Mouse (Mus musculus) liver, postnatal 0 days (tissue): ENCODE results near the gene Pappa2.

Source experiments
- CTCF ChIP-seq: sonication (generic); IDR thresholded peaks from 2 replicates; pipeline ENCODE4 v1.5.1; 2016; ENCODE audit warnings: antibody characterized with exemption, low read depth
- EP300 ChIP-seq: IDR thresholded peaks from 2 replicates; pipeline ENCODE4 v1.6.1; 2016; ENCODE audit warnings: antibody characterized with exemption, low read depth, mild to moderate bottlenecking

DNA sequence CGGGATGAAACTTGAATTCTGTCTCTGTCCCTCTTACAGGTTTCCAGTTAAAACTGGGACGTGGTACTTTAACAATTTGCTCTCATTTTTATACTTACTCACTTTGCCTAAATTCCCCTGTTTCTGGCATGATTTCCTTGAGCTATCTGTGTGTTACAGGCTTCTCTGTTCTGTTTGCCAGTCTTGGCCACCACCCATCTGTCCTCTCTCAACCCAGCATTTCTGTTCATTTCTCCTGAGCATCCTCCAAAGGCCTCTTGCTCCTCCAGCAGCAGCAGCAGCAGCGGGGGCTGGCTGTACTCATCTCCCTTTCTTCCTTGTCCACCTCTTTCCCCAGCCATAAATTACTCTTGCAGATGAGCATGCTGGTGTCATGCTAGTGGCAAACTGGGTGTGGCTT, 104.8 kb downstream of the Pappa2 start:
- TF ChIP-seq CTCF: no peak
- TF ChIP-seq EP300: no peak
